Mouse (Mus musculus): Measurements from ENCODE around the gene Cd209g.
"Not testable (repeated sequence)": the region's sequence is repeated elsewhere in the genome, so short reads cannot be mapped to it uniquely, and the experiment has no call there.

Gene Cd209g

GRCm38 (mm10) chr8:4133798-4134197 lies at the start of gene Cd209g:
TSS of gene Cd209g (plus strand) at chr8:4134098.
- no peak for DNase-seq

GRCm38 (mm10) chr8:4087180-4087722 lies 46.6 kb upstream of the Cd209g start:
- DNase-seq, result not testable (repeated sequence)

- DNase-seq, result not testable (repeated sequence)
Measured at GRCm38 (mm10) chr8:4088514-4088913, 45.4 kb upstream of the Cd209g start.

GRCm38 (mm10) chr8:4105735-4106134 lies 28.2 kb upstream of the Cd209g start, which contains the start of gene Cd209f:
TSS of gene Cd209f (minus strand) at chr8:4105835.
- not testable (repeated sequence) for DNase-seq

GRCm38 (mm10) chr8:4139660-4140646 lies 6.1 kb downstream of the Cd209g start:
- peak; percentile 79 for DNase-seq

- DNase-seq, result peak; percentile 36
Measured at GRCm38 (mm10) chr8:4141721-4142120, 7.8 kb downstream of the Cd209g start.

- DNase-seq, result no peak
Measured at GRCm38 (mm10) chr8:4147272-4147671, 13.4 kb downstream of the Cd209g start.

GRCm38 (mm10) chr8:4154878-4155277 lies 21.0 kb downstream of the Cd209g start:
- no peak for DNase-seq

GRCm38 (mm10) chr8:4162786-4163185 lies 28.9 kb downstream of the Cd209g start:
- no peak for DNase-seq

GRCm38 (mm10) chr8:4165176-4165851 lies 31.4 kb downstream of the Cd209g start:
- no peak for DNase-seq

- DNase-seq, result peak; percentile 100
Measured at GRCm38 (mm10) chr8:4165852-4166751, 32.2 kb downstream of the Cd209g start, which contains the start of gene Evi5l. TSS of gene Evi5l (plus strand) at chr8:4166567.

- DNase-seq, result no peak
Measured at GRCm38 (mm10) chr8:4166881-4167525, 33.1 kb downstream of the Cd209g start.

GRCm38 (mm10) chr8:4167918-4168317 lies 34.0 kb downstream of the Cd209g start:
- DNase-seq, result no peak

GRCm38 (mm10) chr8:4172486-4172885 lies 38.6 kb downstream of the Cd209g start:
- DNase-seq, result no peak

- no peak for DNase-seq
Measured at GRCm38 (mm10) chr8:4174018-4174417, 40.1 kb downstream of the Cd209g start.

GRCm38 (mm10) chr8:4183409-4183808 lies 49.5 kb downstream of the Cd209g start:
- DNase-seq, result no peak

- no peak for DNase-seq
Measured at GRCm38 (mm10) chr8:4186151-4186550, 52.3 kb downstream of the Cd209g start.

Measured in lung, postnatal 36 days (tissue).